ENCODE assay signal across 15 mouse cellular contexts in the genomic region with DNA sequence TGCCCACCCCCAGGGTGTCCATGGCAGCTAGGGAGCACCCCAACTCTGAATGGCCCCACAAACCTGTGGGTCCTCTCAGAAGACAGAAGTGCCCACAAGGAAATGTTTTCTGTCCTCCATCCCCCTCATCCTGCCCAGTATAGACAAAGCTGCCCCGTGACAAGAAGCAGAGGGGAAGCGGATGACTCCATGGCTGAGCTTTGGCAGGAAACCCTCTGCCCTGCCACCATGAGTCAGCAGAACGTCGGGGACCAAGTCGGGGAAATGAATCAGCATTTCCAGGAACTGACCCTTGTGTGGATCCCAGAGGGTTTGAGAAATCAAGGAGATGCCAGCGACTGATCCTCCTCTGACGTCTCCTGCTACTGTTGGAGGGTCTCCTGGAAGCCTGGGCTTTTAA.
A peak's percentile ranks its signal among the peaks of the same experiment; 100 is the strongest.
DNase-seq lines count a peak whose midpoint lies in the region; ATAC-seq lines count a peak whose summit lies in the region.
"Had no signal": no experiment of that assay in that cellular context is flagged by ENCODE, and none has a peak within 500 bp of the region (broad histone marks: within the 10 kb centered on the region; RNA-seq: fewer than 3 reads in every experiment).

No protein-coding gene starts in this region.

- no peaks in the 10 kb centered on the region for H3K36me3 ChIP-seq in kidney, embryonic 14.5 days (ENCODE audit: control insufficient read depth, insufficient read depth, low read length)
- H3K36me3 ChIP-seq: hindbrain, embryonic 10.5 days; intestine, embryonic 15.5 days had no signal

- WGBS in kidney, embryonic 14.5 days, result 70% methylated on average over 7 of the region's 7 CpGs

- no peak overlapping the region for H3K4me3 ChIP-seq in kidney, embryonic 14.5 days (ENCODE audit: low read length)
- H3K4me3 ChIP-seq: gastrocnemius, adult 2 months; hindbrain, embryonic 10.5 days; intestine, embryonic 15.5 days had no signal

- no peaks in the 10 kb centered on the region for H3K9me3 ChIP-seq in kidney, embryonic 14.5 days (ENCODE audit: control insufficient read depth, low read length)
- H3K9me3 ChIP-seq: hindbrain, embryonic 10.5 days; intestine, embryonic 15.5 days had no signal

- H3K27ac ChIP-seq in kidney, embryonic 14.5 days (ENCODE audit: low read depth, low read length), result no peak overlapping the region
- H3K27ac ChIP-seq: gastrocnemius, adult 2 months; hindbrain, embryonic 10.5 days; intestine, embryonic 15.5 days; macrophage had no signal

- H3K4me2 ChIP-seq in kidney, embryonic 14.5 days (replicated peaks; ENCODE audit: low read depth, low read length), result no peak overlapping the region
- H3K4me2 ChIP-seq: intestine, embryonic 15.5 days had no signal

- H3K9ac ChIP-seq in kidney, embryonic 14.5 days (ENCODE audit: low read depth, low read length), result no peak overlapping the region
- H3K9ac ChIP-seq: intestine, embryonic 15.5 days had no signal

- ATAC-seq in kidney, embryonic 14.5 days (ENCODE audit: low FRiP score, low TSS enrichment), result no peak
- ATAC-seq: CD4-positive, CD25-positive, alpha-beta regulatory T cell, adult 4 months; intestine, embryonic 15.5 days had no signal

- peak; percentile 15 for DNase-seq in kidney, adult 11 months
- DNase-seq in 3T3-L1 (ENCODE audit: low read depth, low spot score) (peak; percentile 4), MEL-GATA-1-ER (ENCODE audit: extremely low read depth, low read depth) (peak; percentile 1)
- peak; percentile 33 to 44 for DNase-seq in kidney, postnatal 36 days
- no peak for DNase-seq in Muller cell, postnatal 12 days (ENCODE audit: inconsistent ontology term)
- no peak for DNase-seq in thymus, postnatal 25 days
- no peak for DNase-seq in left cerebral cortex, adult 18-20 months (ENCODE audit: low spot score in 2 of 2)
- DNase-seq: cerebellum, postnatal 10 days; gastrocnemius, adult 2 months; thymus, postnatal 4 days had no signal

- peaks cover 4% of the 10 kb centered on the region for H3K4me1 ChIP-seq in kidney, embryonic 14.5 days (ENCODE audit: control insufficient read depth, insufficient read depth, low read length)

- H3K27me3 ChIP-seq in kidney, embryonic 14.5 days (ENCODE audit: control insufficient read depth, insufficient read depth, low read length), result peaks cover 7% of the 10 kb centered on the region
- H3K27me3 ChIP-seq: intestine, embryonic 15.5 days had no signal

Comparison
In these comparisons a context has a peak if more than half of its experiments do, and no peak if none do; other contexts are left out.
1. DNase-seq: peak in kidney, adult 11 months (single experiment), 3T3-L1 (single experiment), MEL-GATA-1-ER (single experiment) and kidney, postnatal 36 days (2 of 2); none in Muller cell, postnatal 12 days (single experiment), thymus, postnatal 25 days (single experiment) and left cerebral cortex, adult 18-20 months (0 of 2).